Mouse (Mus musculus): ENCODE data around the gene Optn. TPM values are rescaled to one million over a fixed set of nuclear protein-coding genes. Genes with fewer than 3 reads are reported as not detected.

The Optn gene
- polyA plus RNA-seq, 1 experiment from 2014 or later: 15.1 TPM

DNA sequence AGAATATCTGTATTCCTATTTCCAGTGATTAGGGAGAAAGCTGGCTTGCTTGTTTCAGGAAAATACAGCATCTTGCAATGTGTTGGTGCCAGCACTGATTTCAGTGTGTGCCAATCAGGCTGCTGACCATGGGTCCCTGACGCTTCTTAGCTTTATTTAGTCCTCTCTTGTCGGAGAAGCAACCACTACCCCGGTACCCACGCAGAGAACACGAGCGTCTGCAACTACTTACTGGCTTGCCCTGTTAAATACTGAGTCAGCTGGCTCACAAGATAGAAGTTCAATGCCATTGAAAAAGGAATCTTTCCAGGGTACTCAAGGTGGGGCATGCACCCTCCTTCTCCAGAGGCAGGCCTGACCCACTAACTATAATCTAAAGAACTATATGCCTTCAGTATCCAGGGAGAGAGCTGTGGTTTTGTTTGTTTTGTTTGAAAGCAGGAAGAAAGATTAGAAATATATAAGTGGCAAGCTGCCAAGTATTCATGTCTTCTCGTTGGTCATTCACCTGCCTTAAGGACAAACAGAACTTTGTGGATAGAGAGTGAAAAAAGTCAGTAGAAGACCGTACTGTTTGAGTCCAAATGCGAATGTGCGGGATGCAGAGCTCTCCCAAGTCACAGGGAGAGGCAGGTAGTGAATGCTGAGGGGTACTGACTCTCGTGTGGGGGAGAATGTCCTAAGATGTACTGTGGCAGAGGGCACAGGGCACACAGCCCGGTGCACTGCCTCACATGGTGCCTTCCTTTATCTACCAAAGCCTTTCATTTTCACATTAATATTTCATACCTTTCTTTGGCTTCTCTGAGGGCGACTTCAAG, 24.3 kb downstream of the Optn start:
- H3K4me2 ChIP-seq: no peak overlapping the region
- no peaks in the 10 kb centered on the region for H3K27me3 ChIP-seq
- H3K36me3 ChIP-seq: no peaks in the 10 kb centered on the region
- no peak overlapping the region for H3K9ac ChIP-seq
- WGBS: 78% methylated on average over 13 of the region's 13 CpGs
- ATAC-seq (replicated peaks; ENCODE audit: insufficient number of reproducible peaks, insufficient read depth, low FRiP score, low read depth): no peak
- H3K4me3 ChIP-seq: no peak overlapping the region
- no peaks in the 10 kb centered on the region for H3K9me3 ChIP-seq (replicated peaks)
- H3K27ac ChIP-seq: no peak overlapping the region
- 0 out of 2 replicates have a peak, but pooled peaks cover 5% of the 10 kb centered on the region for H3K4me1 ChIP-seq (replicated peaks)

DNA sequence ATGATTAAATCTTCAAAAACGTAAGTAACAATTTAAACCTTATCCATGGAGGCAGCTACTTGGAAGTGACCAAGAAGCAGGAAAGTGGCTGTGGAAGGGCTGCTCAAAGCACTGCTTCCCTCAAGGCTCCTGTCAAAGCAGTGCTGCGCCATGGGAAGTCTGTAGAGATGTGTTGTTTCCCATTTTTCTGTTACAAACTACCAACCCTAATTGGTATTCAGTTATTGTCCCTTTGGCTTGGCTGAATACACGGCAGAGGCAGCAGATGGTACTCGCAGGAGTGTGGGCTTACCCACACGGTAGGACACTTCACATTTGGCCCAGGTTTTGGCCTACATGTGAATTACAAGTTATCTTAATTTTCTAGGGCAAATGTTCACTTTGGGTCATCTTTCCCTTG, 25.5 kb downstream of the Optn start:
- Histone ChIP-seq H3K4me2 (no peak overlapping the region), H3K27me3 (no peaks in the 10 kb centered on the region), H3K9ac (no peak overlapping the region), H3K9me3 (replicated peaks) (no peaks in the 10 kb centered on the region), H3K36me3 (no peaks in the 10 kb centered on the region), H3K27ac (no peak overlapping the region), H3K4me1 (replicated peaks) (peaks cover 8% of the 10 kb centered on the region; the same call in 1 of the 2 replicates), H3K4me3 (no peak overlapping the region)
- 87% methylated on average over 5 of the region's 5 CpGs for WGBS
- no peak for ATAC-seq (replicated peaks; ENCODE audit: insufficient number of reproducible peaks, insufficient read depth, low FRiP score, low read depth)

DNA sequence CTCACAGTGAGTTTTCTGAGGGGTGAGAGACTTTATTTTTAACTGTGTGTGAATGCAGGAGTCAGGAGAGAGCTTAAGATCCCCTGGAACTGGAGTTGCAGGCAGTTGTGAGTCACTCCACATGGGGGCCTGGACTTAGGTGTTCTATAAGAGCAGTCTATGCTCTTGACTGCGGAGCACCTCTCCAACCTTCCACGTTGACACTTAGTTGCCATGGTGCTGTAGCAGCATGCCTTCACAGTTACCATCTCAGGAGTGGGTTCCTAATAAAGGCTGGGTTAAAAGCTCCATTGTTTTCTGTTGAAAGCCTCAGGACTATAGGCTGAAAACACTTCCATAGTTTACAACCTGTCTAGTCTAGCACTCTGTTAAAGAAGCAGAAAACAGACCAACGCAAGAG, 26.5 kb downstream of the Optn start:
- Histone ChIP-seq H3K27me3 (no peaks in the 10 kb centered on the region), H3K36me3 (no peaks in the 10 kb centered on the region), H3K9me3 (replicated peaks) (no peaks in the 10 kb centered on the region), H3K4me2 (no peak overlapping the region), H3K9ac (no peak overlapping the region), H3K27ac (no peak overlapping the region), H3K4me3 (no peak overlapping the region), H3K4me1 (replicated peaks) (peaks cover 5% of the 10 kb centered on the region; the same call in 1 of the 2 replicates)
- 63% methylated on average over 3 of the region's 3 CpGs for WGBS
- ATAC-seq (replicated peaks; ENCODE audit: insufficient number of reproducible peaks, insufficient read depth, low FRiP score, low read depth): no peak

DNA sequence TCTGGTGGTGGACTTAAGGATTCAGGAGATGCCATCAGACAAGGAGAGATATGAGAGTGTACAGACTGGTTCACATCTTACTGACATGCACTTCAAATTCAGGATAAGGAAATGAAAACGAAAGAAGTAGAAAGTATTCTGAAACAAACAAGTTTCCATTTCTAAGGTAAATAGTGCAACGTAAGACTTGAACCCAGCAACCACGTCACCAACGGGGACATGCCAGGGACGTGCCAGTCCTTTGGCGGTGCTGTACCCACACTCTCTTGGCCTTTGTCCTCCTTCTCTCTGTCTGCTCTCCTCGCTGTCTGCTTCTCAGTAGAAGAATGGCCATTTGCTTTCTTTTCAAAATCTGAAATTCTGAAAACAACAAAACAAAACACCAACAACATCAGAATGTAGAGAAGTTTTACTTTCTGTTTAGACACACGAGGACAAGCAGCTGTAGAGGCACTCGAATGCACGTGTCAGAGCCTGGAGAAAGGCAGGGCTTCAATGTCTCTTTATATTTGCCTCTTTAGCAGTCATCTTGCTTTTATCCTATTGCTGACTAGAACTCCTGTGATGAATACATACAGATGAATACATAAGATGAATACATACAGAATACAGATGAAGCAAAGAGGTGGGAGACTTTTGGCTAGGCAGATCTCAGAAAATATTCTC, 27.3 kb downstream of the Optn start:
- Histone ChIP-seq H3K27ac (no peak overlapping the region), H3K4me2 (no peak overlapping the region), H3K4me1 (replicated peaks) (peaks cover 5% of the 10 kb centered on the region; the same call in 1 of the 2 replicates), H3K9ac (no peak overlapping the region), H3K36me3 (no peaks in the 10 kb centered on the region), H3K9me3 (replicated peaks) (no peaks in the 10 kb centered on the region), H3K4me3 (no peak overlapping the region), H3K27me3 (no peaks in the 10 kb centered on the region)
- 83% methylated on average over 10 of the region's 10 CpGs for WGBS
- ATAC-seq (replicated peaks; ENCODE audit: insufficient number of reproducible peaks, insufficient read depth, low FRiP score, low read depth): no peak

DNA sequence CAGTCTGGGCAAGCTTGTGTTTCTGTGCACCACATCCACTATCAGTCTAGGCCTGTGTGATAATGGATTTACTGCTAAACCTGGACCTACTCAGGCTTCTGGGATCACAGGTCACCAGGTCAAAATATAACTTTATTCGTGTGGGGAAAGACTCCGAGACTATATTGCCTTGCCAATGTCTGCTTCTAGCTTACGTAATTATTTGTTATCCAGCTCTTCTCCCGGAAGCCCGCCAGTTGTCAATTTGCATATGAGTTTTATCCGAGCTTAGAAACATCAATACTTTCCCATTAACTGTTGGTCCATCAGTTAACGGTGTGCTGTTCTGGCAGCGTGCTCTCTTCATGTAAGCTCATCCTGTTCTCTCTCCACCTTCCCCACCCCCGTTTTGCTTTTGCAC, 28.6 kb downstream of the Optn start:
- WGBS: 86% methylated on average over 9 of the region's 9 CpGs
- Histone ChIP-seq H3K9ac (no peak overlapping the region), H3K36me3 (no peaks in the 10 kb centered on the region), H3K27ac (no peak overlapping the region), H3K4me1 (replicated peaks) (peaks cover 5% of the 10 kb centered on the region; the same call in 1 of the 2 replicates), H3K4me3 (no peak overlapping the region), H3K4me2 (no peak overlapping the region), H3K9me3 (replicated peaks) (no peaks in the 10 kb centered on the region), H3K27me3 (no peaks in the 10 kb centered on the region)
- no peak for ATAC-seq (replicated peaks; ENCODE audit: insufficient number of reproducible peaks, insufficient read depth, low FRiP score, low read depth)

DNA sequence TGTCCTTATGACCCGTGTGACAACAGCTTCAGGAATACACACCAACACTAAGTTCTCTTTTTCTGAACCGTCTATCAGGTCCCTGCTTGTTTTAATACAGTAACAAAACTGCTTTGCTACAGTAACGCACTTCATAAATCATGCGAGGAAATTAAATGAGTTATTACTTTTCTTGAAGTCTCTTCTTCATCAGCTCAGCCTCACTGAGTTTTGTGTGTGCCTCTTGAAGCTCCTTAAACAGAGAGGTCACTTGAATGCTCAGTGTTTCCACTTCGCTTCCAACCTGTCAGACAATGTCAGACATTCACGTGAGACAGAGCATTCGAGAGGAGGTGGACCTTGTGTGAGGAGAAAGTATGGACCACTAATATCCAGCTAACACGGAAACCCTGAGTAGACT, 29.1 kb downstream of the Optn start:
- ATAC-seq (replicated peaks; ENCODE audit: insufficient number of reproducible peaks, insufficient read depth, low FRiP score, low read depth): no peak
- H3K4me1 ChIP-seq (replicated peaks): peaks cover 5% of the 10 kb centered on the region; the same call in 1 of the 2 replicates
- H3K27me3 ChIP-seq: no peaks in the 10 kb centered on the region
- no peaks in the 10 kb centered on the region for H3K36me3 ChIP-seq
- no peak overlapping the region for H3K27ac ChIP-seq
- WGBS: 72% methylated on average over 8 of the region's 8 CpGs
- no peak overlapping the region for H3K4me2 ChIP-seq
- no peak overlapping the region for H3K9ac ChIP-seq
- H3K9me3 ChIP-seq (replicated peaks): no peaks in the 10 kb centered on the region
- H3K4me3 ChIP-seq: no peak overlapping the region

DNA sequence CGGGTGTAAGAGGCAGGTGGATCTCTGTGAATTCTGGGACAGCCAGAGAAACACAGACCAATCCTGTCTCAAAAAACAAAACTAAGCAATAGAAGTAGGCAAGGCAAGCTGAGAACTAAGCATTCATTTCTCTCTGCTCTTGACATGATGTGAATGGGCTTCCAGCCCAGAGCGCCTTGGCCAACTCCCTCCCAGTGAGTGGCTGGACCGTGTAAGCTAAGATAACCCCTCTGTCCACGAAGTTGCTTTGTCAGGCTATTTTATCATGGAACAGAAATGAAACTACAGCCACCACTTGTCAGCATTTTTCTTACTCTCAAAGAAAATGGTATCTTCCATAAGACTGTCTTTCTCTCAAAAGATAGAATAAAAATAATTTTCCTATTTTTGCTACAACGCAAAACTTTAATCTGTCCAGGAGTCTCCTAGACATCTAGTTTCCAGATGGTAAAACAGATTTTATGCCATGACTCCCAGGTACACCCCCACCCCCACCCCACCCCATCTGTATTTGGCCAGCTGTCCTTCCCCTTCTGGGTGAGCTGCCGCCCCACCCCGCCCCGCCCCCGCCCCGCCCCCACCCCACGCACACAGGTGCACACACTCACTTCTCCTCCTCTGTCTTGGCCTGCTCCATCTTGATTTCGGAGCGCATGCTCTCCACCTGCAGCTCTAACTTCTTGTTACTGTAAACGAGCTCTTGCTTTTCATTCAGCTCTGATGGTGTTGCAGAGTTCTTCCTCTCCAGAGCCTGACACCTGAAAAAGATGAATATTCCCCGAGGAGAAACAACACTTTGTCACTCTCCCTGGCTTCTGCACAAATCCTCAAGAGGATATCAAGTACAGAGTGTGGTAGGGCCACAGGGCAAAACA, 30.1 kb downstream of the Optn start:
- H3K4me3 ChIP-seq: no peak overlapping the region
- H3K36me3 ChIP-seq: no peaks in the 10 kb centered on the region
- ATAC-seq (replicated peaks; ENCODE audit: insufficient number of reproducible peaks, insufficient read depth, low FRiP score, low read depth): no peak
- H3K9ac ChIP-seq: no peak overlapping the region
- 60% methylated on average over 15 of the region's 15 CpGs for WGBS
- no peaks in the 10 kb centered on the region for H3K27me3 ChIP-seq
- H3K9me3 ChIP-seq (replicated peaks): no peaks in the 10 kb centered on the region
- H3K4me2 ChIP-seq: no peak overlapping the region
- H3K4me1 ChIP-seq (replicated peaks): peaks cover 5% of the 10 kb centered on the region; the same call in 1 of the 2 replicates
- H3K27ac ChIP-seq: no peak overlapping the region

DNA sequence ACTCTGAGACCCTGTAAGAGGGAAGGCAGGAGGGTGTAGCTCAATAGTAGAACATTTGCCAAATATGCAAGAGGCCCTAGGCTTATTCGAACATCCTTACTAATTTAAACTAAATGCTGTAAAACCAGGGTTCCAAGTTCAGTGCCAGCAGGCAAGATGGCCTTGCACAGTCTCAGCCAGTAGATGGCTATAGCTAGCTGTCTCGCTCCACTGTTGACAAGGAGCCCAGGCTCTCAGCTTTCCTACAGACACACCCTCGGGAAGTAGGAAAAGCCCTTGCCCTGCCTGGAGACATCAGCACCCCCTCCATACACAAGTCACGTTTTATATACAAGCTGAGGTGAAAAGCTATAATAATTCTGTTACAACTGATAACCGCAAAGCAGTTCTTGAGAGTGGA, 31.2 kb downstream of the Optn start:
- ATAC-seq (replicated peaks; ENCODE audit: insufficient number of reproducible peaks, insufficient read depth, low FRiP score, low read depth): no peak
- Histone ChIP-seq H3K4me1 (replicated peaks) (peaks cover 5% of the 10 kb centered on the region; the same call in 1 of the 2 replicates), H3K27ac (no peak overlapping the region), H3K36me3 (peaks cover 4% of the 10 kb centered on the region; the same call in 1 of the 2 replicates), H3K9me3 (replicated peaks) (no peaks in the 10 kb centered on the region), H3K27me3 (no peaks in the 10 kb centered on the region), H3K4me3 (no peak overlapping the region), H3K9ac (no peak overlapping the region), H3K4me2 (no peak overlapping the region)
- 63% methylated on average over 5 of the region's 5 CpGs for WGBS

DNA sequence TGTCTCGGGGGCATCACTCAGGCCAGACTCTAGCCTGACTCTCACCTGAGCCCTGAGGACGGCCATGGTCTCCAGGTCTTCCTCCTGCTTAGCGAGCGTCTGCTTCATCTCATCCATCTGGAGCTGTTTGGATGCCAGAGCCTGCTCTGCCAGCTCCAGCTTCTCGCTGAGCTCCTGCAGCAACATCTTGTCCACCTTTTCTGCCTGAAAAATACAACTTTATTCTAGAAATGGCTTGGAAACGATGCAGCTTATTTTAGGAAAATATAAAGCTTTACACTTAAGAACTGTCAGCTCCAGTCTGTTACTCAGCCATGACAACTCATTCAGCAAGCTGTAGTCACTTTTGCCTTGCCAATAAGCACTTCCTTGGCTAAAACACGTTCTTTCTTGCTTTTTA, 32.6 kb downstream of the Optn start:
- H3K9me3 ChIP-seq (replicated peaks): no peaks in the 10 kb centered on the region
- H3K27me3 ChIP-seq: no peaks in the 10 kb centered on the region
- no peak for ATAC-seq (replicated peaks; ENCODE audit: insufficient number of reproducible peaks, insufficient read depth, low FRiP score, low read depth)
- H3K4me3 ChIP-seq: no peak overlapping the region
- H3K9ac ChIP-seq: no peak overlapping the region
- H3K27ac ChIP-seq: no peak overlapping the region
- peaks cover 5% of the 10 kb centered on the region; the same call in 1 of the 2 replicates for H3K4me1 ChIP-seq (replicated peaks)
- no peak overlapping the region for H3K4me2 ChIP-seq
- WGBS: 79% methylated on average over 7 of the region's 7 CpGs
- peaks cover 4% of the 10 kb centered on the region; the same call in 1 of the 2 replicates for H3K36me3 ChIP-seq

DNA sequence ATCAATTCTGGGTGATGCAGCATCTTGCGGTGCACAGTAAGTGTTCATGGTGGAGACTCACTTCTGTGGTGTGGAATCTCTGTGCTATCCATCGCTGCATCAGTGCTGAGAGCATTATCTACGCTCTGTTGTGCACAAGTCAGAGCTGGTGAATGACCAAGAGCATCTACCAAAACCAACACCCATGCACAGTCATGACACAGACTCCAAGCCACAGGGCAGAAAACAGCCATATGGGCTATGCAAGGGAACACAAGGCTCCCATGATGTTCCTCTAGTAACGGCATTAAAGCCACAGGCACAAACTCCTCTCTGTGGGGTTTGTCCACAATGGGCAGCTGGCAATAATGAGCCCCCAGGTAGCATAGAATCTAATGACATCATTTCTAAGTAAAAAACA, 34.0 kb downstream of the Optn start:
- Histone ChIP-seq H3K27me3 (no peaks in the 10 kb centered on the region), H3K9ac (no peak overlapping the region), H3K9me3 (replicated peaks) (no peaks in the 10 kb centered on the region), H3K4me1 (replicated peaks) (peaks cover 5% of the 10 kb centered on the region; the same call in 1 of the 2 replicates), H3K4me2 (no peak overlapping the region), H3K4me3 (no peak overlapping the region), H3K27ac (no peak overlapping the region), H3K36me3 (peaks cover 4% of the 10 kb centered on the region; the same call in 1 of the 2 replicates)
- no peak for ATAC-seq (replicated peaks; ENCODE audit: insufficient number of reproducible peaks, insufficient read depth, low FRiP score, low read depth)
- WGBS: 89% methylated on average over 4 of the region's 4 CpGs

DNA sequence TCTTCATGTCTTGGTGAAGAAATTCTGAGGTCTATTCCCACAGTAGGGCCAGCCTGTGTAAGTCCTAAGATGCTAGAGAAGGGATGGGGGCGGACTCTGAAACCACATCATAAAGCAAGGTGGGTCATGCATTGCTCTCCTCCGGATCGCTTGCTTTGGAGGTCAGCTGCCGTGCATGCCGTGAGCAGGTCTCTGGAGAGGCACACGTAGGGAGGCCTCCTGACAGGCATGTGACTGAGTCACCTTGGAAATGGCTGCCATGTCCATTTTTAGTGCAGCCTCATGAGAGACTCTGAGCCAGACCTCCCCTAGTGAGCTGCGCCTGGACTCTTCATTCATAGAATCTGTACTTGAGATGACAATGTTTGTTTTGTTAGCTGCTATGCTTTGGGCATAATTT, 35.8 kb downstream of the Optn start:
- 58% methylated on average over 7 of the region's 7 CpGs for WGBS
- no peaks in the 10 kb centered on the region for H3K9me3 ChIP-seq (replicated peaks)
- H3K4me1 ChIP-seq (replicated peaks): peaks cover 3% of the 10 kb centered on the region; the same call in 1 of the 2 replicates
- no peak for ATAC-seq (replicated peaks; ENCODE audit: insufficient number of reproducible peaks, insufficient read depth, low FRiP score, low read depth)
- H3K9ac ChIP-seq: no peak overlapping the region
- H3K4me3 ChIP-seq: no peak overlapping the region
- H3K27me3 ChIP-seq: no peaks in the 10 kb centered on the region
- peaks cover 4% of the 10 kb centered on the region; the same call in 1 of the 2 replicates for H3K36me3 ChIP-seq
- H3K4me2 ChIP-seq: no peak overlapping the region
- no peak overlapping the region for H3K27ac ChIP-seq

Data from heart, embryonic 15.5 days (tissue).